Mouse (Mus musculus): ENCODE measurements around the gene Lhx1.

The Lhx1 gene

GRCm38 (mm10) chr11:84481661-84482060 is 43.7 kb downstream of the Lhx1 start:
- DNase-seq (ENCODE audit: low spot score): no peak

- no peak for DNase-seq (ENCODE audit: low spot score)
Measured at GRCm38 (mm10) chr11:84480451-84480850, 44.9 kb downstream of the Lhx1 start.

GRCm38 (mm10) chr11:84476641-84477040 is 48.7 kb downstream of the Lhx1 start:
- no peak for DNase-seq (ENCODE audit: low spot score)

- no peak for DNase-seq (ENCODE audit: low spot score)
Measured at GRCm38 (mm10) chr11:84475991-84476390, 49.3 kb downstream of the Lhx1 start.

- no peak for DNase-seq (ENCODE audit: low spot score)
Measured at GRCm38 (mm10) chr11:84473093-84473667, 52.2 kb downstream of the Lhx1 start.

Measured in urinary bladder, postnatal 14 days (tissue).